Mouse (Mus musculus): ENCODE measurements around the gene Igdcc4.

GRCm38 (mm10) chr9:65128123-65128815, 27.0 kb downstream of the Igdcc4 start:
- TF ChIP-seq CTCF (IDR thresholded peaks at IDR 0.05; ENCODE audit: borderline replicate concordance, insufficient read depth, low read length) (0 out of 2 replicates have a peak, but pooled peaks have one; percentile 24), POLR2A (IDR thresholded peaks at IDR 0.05; ENCODE audit: low read depth, low read length) (no peak)
